Mouse (Mus musculus): Measurements from ENCODE around the gene Hoxa13.

The Hoxa13 gene

DNA sequence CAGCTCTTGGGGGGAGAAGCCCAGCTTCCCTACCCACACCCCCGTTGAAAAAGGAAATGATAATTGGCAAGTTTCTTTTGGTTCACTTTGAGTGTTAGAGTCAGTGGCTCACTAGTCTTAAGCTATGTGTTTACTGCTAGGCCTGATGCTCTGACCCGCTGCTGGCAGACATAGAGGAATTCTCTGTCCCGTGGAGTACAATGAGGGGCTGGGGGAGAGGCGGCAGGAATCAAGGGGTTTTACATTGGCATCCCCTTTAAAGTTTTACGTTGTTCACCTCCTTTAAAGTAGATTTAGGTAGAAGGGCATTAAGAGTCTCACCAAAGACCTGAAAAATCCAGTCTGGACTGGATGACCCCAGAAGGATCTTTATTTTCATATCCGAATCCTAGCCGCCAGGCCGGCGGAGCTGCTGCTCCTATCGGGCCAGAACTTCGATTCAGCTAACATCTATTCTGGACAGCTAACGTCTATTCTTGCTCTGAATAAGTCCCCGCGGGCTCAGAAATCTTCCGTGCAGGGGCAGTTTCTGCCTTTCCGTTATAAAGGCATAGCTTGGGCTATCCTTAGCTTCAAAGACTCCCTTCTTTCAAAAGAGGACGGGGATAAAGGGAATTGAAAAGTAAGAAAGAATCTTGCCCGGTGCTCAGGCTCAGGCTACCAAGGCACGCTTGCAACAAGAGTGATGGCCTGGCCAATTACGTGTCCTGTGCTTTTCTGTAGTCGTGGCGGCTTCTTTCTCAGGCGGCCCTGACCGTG lies 8.5 kb downstream of the Hoxa13 start:
- no peak for DNase-seq (ENCODE audit: extremely low spot score, low read depth, low spot score)

DNA sequence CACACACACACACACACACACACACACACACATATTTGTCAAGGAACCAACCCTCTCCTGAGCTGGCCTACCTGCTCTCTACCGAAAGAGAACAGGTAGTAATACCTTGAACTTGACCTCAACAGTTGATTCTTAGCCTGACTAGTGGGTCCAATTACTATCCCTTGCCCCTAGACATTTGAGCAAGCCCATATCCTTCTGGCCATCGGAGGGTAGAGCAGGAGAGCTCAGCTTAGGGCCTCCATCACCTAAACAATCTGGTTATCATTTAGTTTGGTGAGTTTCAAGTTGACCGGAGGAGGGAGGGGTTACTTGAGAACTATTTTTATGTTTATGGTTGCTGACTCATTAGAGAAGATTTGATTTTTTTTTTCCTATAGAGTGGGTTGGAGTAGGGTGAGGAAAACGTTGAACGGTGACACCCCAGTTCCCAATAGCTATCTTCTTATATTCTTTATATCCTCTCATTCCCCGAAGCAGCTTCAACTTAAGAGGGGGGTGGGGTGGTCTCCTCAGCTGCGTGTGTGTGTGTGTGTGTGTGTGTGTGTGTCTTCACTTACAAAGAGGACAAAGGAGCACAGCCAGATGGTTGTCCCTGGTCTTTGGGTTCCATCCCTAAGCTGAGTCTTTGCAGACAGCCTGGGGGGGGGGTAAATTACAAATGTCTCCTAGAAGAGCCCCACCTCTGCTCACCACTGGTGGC lies 9.4 kb downstream of the Hoxa13 start:
- no peak for DNase-seq (ENCODE audit: extremely low spot score, low read depth, low spot score)

DNA sequence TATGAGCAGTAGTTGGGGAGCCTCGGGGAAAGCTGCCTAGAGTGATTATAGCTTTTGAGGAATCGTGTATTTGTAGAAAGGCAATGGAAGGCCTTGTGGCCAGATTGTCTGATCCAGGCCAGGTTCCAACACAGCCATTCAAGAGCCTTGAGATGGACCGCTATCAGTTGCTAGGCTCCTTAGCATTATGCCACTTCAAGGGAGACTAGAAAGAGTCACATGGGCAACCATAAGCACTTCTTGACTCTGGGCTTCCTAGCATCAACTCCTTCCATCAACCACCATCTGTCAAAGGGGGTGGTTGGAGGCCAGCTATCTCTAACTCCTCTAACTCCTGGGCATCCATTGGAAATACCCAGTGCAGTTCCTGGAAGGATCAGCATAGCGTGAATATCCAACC lies 10.9 kb downstream of the Hoxa13 start:
- DNase-seq (ENCODE audit: extremely low spot score, low read depth, low spot score), result no peak

DNA sequence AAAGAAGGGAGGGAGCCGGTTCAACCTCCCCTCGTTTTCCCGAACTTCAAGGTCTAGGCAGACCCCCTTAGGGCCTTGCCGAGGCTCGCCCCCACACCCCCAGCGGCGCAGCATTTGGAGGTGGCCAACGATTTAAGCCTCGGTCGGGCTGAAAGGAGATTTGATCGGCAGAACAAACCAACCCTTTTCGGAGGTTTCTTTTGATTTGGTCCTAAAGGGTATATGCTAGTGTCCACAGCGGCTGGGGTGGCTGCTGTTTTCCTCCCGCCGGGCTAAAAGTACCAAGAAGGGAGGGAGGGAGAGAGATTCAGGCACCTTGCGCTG lies 11.3 kb downstream of the Hoxa13 start:
- DNase-seq (ENCODE audit: extremely low spot score, low read depth, low spot score), result no peak

DNA sequence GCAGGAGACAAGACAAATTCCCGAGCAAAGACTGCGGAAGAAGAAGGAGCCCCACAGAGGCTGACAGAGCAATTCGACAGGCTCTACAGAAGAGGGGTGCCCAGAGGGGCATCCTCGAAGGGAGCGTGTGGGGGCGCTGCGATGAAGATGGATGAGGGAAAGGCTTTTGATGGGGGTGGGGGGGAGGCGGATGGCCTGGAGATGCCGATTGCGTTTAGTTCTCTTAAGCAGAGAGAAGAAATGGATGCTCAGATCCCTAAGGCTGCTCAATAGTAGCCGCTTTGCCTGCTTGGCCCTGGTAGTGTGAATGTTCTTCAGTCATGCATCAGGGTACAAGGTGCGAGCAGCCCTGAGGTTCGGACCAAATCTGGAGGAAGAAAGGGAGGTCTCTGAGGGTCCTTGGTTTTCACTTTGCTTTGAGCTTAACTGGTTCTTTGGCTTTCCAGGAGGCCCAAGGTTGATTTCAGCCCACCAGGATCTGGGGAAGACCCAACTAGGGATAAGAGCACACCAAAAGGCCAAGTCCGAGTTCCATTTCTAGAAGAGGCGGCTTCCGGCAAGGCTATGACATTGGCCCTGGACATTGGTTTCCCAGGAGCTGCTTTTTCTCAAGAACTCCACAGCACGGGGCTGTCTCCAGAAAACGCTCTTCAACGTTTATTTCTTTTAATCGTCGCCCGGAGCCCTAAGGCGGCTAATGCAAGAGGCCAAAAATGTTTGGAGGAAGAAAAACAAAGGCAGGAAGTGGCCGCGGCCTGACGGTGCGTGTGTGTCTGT lies 11.9 kb downstream of the Hoxa13 start:
- no peak for DNase-seq (ENCODE audit: extremely low spot score, low read depth, low spot score)

DNA sequence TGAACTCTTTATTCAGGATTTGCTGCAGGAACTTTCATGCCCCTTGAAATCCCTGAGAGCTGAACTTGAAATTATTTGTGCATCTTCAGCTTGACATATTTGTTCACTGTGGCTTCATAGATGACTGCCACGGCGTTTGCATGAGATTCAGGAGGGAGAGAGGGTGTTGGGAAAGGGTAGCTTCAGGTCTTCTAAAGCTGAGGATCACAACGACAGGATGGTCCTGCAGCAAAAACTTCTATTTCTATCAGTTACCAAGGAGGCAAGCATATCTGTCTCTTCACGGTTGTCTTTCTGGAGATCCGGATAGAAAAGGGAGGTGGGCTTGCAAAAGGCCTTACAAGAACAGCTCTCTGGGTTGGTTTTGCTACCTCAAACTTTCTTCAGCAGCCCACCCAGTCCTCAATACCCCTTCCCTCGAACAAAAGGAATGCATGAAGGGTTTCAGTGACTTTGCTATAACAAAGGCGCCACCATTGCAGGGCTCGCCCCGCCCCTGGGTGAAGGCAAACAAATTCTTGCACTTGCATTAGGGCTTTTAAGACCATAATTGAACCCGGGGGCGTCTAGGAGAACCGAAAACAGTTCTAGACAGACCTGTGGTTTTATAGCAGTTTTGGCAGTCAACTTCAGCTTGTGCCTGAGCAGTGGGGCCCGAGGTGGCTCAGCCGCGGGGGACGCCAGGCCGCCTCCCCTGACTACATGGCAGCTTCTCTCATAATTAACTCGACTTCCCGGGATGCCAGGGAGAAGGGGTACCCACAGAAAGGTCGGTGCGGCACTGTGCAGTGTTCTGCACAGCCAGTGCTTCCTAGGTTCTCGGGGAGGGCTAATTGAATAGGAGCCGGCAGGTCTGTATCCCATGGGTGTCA lies 12.7 kb downstream of the Hoxa13 start:
- no peak for DNase-seq (ENCODE audit: extremely low spot score, low read depth, low spot score)

DNA sequence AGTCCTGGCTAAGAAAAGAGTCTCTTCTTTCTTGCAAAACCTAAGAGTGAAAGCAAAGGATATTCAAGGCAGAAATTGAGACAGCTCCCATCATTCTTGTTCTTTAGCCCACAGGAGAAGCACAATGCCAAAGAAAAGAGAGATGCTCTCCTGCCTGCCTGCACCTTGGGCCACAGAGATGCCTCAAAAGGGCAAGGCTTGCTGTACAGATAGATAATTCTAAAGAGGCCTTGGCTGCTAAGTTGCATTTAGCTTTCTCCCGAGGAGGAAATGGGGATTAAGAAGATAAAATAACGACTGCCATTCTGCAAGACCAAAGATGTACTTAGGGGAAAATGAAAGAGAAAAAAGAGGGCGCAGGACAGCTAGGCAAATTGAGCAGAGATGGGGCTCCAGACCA lies 13.8 kb downstream of the Hoxa13 start:
- no peak for DNase-seq (ENCODE audit: extremely low spot score, low read depth, low spot score)

DNA sequence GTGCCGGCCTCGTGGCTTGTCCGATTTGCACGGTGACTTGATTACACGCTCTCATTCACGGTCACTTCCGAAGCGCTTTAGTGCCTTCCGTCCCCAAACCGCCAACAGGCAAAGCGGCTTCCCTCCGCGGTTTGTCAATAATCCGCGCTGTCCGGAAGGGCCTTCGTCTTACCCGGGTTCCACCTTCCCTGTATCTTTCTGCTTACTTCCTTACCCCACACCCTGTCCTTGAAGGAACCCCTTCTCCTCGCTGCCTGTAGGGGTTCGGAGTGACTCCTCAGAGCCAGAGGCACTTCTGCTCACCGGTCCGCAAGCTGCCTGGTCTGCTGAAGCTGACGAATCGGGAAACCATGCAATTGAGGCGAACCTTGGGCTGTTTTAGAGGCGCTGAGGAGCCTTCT lies 14.3 kb downstream of the Hoxa13 start:
- no peak for DNase-seq (ENCODE audit: extremely low spot score, low read depth, low spot score)

DNA sequence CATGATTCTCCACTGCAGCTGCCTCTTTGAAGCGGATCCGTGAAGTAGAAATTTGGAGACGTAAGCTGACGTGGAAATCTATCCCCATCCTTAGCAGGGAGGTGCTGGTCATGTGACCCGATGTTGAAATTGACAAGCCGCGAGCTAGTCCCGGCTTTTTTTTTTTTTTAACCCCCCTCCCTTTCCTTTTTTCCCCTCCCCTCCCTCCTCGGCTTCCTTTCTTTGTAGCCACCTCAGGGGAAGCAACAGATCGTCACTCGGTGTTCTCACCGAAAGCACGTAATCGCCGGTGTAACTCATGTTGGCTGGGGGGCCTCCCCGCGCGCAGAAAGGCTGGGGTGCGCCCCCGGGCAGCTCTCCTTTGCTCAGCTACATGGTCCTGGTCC lies 14.9 kb downstream of the Hoxa13 start, which contains the start of gene Hoxa11:
TSS of gene Hoxa11 (minus strand) at position 54 of the 386 bp plus-strand sequence.
- no peak for DNase-seq (ENCODE audit: extremely low spot score, low read depth, low spot score)

DNA sequence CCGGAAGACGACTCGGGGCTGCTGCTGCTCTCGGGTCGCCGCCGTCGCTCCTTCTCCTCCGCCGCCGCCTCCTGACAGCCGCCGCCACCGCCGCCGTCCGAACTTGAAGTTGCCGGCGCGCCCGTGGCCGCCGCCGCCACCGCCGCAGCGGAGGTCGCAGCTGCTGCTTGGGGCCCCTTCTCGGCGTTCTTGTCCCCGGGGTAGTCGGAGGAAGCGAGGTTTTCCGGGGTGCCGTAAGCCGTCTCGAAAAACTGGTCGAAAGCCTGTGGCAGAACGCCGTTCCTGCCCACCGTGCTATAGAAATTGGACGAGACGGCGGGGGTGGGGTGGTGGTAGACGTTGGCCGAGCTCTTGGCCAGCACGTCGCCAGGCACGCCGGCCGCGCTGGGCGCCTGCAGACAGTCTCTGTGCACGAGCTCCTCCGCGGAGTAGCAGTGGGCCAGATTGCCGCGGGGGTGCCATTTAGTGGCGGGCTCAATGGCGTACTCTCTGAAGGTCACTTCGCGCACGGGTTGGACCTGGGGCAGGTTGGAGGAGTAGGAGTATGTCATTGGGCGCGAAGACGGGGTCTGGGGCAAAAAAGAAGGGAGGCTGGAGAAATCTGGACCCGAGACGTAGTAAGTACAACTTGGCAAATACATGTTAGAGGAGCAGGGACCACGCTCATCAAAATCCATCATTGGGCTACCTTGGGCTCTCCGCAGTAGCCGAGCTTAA lies 15.5 kb downstream of the Hoxa13 start:
- no peak for DNase-seq (ENCODE audit: extremely low spot score, low read depth, low spot score)

DNA sequence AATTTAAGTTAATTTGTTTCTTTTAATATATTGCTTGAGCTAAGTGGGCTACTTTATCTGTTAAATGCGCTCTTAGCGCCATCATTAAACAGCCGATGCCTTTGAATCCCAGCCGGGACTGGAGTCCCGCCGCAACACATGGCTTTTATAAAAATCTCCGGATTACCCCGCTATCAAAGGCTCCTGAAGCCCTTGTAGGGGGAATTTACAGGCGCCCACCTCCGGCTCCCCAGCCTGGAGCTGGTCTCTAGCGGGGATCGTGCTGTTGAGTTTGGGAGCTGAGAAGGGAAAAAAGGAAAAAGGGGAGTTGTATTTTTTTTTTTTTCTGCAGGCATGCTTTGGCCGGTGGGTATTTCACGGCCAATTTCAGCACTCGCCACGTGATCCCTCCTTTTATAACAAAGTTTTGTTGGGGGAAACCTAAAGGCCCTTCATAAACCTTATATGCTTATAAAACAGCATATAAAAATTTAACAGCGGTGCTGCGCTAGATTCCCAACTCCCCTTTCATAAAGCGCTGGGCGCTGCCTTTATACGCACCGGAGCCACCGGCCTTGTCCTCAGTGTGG lies 16.1 kb downstream of the Hoxa13 start:
- DNase-seq (ENCODE audit: extremely low spot score, low read depth, low spot score), result no peak

DNA sequence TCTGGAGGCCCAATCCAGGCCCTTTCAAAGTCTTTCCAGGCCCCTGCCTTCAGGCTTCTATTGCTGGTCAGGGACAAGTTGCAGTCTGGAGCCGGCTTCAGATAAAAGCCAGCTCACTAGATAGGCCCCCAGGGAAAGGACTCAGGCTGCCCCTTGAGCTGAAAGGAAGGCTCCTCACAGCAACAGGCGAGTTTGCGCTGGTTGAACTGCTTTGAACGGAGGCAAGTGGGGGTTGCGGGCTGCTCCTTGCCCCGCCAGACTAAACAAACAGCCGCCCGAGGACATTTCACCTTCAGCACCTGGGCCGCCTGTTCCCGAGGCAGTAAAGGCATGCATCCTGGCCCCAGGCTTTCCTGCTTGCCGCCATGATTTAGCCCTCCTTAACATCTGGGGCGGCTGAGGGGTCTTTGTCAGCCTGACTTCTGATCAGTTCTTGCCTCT lies 17.0 kb downstream of the Hoxa13 start:
- DNase-seq (ENCODE audit: extremely low spot score, low read depth, low spot score), result no peak

DNA sequence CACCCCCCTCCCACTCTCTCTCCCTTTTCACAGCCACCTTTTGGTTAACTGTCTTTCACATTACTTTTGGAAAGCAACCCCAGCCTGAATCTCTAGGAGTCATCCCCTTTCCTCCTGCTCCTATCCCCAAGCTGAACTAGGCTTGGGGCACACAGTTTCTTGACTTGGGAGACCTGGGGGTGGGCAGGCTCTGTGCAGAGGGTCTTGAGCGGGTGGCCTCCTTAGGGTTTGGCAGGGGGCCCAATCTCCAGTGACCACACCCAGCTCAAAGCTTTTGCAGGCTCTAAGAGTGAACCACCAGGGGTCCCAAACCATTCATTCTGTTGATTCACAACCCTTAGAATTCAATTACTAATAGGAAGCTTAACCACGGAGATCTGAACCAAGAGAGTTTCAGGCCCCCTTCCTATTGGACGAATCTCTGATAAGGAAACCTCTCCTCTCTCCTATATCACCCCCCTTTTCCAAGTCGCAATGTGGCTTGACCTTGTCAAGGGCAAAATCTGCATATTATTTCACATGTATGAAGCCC lies 17.8 kb downstream of the Hoxa13 start:
- no peak for DNase-seq (ENCODE audit: extremely low spot score, low read depth, low spot score)

DNA sequence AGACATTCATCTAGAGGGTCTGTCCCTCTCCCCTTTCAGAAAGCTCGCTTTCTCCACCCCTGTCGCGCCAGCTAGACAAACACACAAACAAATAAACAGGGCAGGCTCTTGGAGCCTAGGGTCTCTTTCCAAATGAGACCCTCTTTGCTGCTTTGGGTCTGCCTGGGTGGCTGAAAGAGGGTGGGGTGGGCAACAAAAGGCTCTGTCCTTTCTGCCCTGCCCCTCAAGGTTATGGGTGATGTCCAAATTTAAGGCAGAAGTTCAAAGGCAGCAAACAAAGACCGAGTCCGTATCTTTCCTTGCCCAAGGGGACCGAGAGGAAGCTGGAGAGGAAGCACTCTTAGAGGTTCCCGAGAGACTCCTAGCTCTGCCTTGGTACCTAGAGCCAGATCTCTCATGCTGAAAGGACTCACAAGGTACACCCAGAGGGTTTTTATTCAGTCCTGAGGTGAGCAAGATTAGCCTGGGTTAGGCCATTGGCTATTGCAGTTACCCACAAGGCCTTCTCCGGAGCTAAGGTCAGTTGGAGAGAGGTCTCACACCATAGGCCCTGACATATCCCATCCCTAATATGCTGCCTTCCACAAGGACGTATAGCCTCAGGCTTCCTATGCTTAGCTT lies 19.6 kb downstream of the Hoxa13 start:
- DNase-seq (ENCODE audit: extremely low spot score, low read depth, low spot score), result no peak

DNA sequence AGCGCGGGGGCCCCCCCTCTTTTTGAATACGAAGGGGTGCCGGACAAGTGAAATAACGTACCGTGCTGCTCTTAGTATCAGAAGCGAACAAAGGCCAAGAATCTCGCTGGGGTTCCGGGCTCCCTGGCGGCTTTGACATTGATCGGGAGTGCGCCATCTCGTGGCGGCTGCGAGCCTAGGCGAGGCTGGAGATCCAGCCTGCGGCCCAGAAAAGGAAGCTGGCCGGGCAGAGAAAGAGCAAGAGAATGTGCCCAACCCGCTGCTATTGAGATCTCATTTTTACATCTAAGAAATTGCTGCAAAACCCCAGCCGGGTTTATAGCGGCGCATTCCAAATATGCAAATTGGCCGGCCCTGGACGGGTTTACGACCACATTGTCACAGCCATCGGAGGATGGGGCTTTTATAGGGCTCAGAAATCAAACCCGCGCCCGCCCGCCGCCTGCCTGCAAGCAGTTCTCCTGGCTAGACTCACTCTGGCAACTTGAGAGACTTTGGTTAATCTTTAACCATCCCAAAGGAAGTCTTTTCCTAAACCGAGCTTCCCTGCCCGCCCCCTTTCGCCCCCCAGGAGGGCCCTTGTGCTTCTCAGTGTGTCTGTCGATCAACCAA lies 20.2 kb downstream of the Hoxa13 start, which contains the start of gene Hoxa10:
TSS of gene Hoxa10 (minus strand) at position 466 of the 612 bp plus-strand sequence.
- no peak for DNase-seq (ENCODE audit: extremely low spot score, low read depth, low spot score)

DNA sequence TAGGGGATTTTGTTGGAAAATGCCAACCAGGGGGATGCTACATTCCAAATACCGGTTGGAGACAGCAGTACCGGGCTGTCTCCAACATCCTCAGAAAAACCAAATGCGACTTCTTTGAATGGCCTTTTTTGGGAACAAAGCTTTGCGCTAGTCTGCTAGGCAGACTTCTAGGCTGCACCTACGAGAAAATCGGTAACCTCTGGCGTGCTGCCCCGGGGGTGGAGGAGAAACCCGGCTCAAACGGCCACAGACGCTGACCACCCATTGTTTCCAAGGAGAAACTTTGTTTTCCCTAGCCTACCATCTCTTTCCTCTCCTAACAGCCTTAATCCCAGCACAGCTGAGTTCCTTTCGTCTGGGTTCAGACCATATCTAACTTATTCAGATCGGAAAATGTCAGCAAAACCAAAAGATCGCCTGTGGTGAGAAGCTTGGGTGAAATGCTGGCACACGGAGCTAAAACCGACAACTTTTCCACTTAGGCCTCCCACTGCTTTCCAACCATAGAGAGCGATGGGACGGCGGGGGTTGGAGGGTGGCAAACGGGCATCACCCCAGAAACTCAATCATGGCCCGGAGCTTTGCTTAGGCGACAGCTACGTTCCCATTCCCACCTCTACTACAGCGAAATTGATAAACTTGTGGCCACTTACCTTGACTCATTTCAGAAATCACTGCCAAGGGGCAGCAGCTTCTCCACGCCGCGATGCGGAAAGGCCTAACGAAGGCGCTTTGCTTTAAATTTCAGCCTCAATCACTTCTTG lies 20.9 kb downstream of the Hoxa13 start:
- DNase-seq (ENCODE audit: extremely low spot score, low read depth, low spot score), result no peak

DNA sequence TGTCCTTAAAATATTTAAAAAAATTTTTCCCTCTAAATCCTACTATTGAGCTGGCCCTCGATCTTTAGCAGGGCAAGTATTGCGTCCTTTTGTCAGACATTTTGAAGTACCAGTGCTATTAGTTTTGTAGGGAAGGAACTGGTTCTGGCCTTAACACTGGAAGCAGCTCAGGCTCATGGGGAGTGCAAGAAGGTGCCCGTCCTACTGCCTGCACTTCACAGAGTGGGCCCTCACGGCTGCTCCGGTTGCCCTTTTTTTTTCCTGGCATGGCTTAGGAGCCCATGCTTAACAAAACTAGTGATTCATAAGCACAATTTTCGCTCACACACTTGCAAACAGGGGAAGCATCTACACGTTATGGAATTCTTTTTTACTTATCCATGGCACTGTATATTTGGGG lies 21.7 kb downstream of the Hoxa13 start:
- DNase-seq (ENCODE audit: extremely low spot score, low read depth, low spot score), result no peak

DNA sequence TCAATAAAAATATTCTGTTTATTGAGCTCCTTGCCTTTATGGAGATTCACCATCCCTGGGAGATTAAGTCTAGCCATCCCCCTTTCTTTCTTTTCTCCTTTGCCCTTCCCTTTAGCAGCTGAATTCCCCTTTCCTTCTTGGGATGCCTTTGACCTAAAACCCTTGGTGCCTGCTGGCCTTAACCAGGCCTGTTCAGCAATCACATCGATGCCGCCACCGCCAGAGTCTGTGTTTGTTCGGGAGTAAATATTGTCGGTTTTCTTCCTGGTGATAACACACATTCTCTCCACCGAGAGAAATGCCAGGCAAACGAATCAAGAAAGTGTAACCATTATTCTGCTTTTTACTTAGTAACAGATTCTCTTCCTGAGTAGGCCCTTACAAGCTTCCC lies 22.5 kb downstream of the Hoxa13 start:
- no peak for DNase-seq (ENCODE audit: extremely low spot score, low read depth, low spot score)
